Mouse (Mus musculus): ENCODE data around the gene Cdk2. TPM values are rescaled to one million over a fixed set of nuclear protein-coding genes. Genes with fewer than 3 reads are reported as not detected.

The Cdk2 gene
- polyA plus RNA-seq, 1 experiment: 3.9 TPM

- Histone ChIP-seq H3K27ac (ENCODE audit: insufficient read depth, low read length) (no peak overlapping the region), H3K4me3 (replicated peaks; ENCODE audit: insufficient read depth, low read depth, low read length) (no peak overlapping the region), H3K4me1 (ENCODE audit: control insufficient read depth, insufficient read depth, low read length) (no peaks in the 10 kb centered on the region), H3K27me3 (ENCODE audit: control insufficient read depth, insufficient read depth, low read length) (no peaks in the 10 kb centered on the region)
- 36% methylated on average over 9 of the region's 9 CpGs for WGBS
- no peak for DNase-seq
- no peak for TF ChIP-seq POLR2A (IDR thresholded peaks at IDR 0.05; ENCODE audit: borderline replicate concordance, insufficient read depth, low read length)
- TF ChIP-seq CTCF (IDR thresholded peaks at IDR 0.05; ENCODE audit: borderline replicate concordance, insufficient read depth, low read depth, low read length): no peak
These were observed 45.3 kb downstream of the Cdk2 start for GRCm38 (mm10) chr10:128659490-128659889.

GRCm38 (mm10) chr10:128657844-128658243, 47.0 kb downstream of the Cdk2 start:
- 27% methylated on average over 9 of the region's 9 CpGs for WGBS
- H3K27me3 ChIP-seq (ENCODE audit: control insufficient read depth, insufficient read depth, low read length): no peaks in the 10 kb centered on the region
- TF ChIP-seq POLR2A (IDR thresholded peaks at IDR 0.05; ENCODE audit: borderline replicate concordance, insufficient read depth, low read length) (no peak), CTCF (IDR thresholded peaks at IDR 0.05; ENCODE audit: borderline replicate concordance, insufficient read depth, low read depth, low read length) (no peak)
- H3K4me1 ChIP-seq (ENCODE audit: control insufficient read depth, insufficient read depth, low read length): no peaks in the 10 kb centered on the region
- no peak for DNase-seq
- H3K27ac ChIP-seq (ENCODE audit: insufficient read depth, low read length): no peak overlapping the region
- no peak overlapping the region for H3K4me3 ChIP-seq (replicated peaks; ENCODE audit: insufficient read depth, low read depth, low read length)

GRCm38 (mm10) chr10:128656731-128657130, 48.1 kb downstream of the Cdk2 start:
- Histone ChIP-seq H3K27me3 (ENCODE audit: control insufficient read depth, insufficient read depth, low read length) (no peaks in the 10 kb centered on the region), H3K27ac (ENCODE audit: insufficient read depth, low read length) (no peak overlapping the region), H3K4me1 (ENCODE audit: control insufficient read depth, insufficient read depth, low read length) (no peaks in the 10 kb centered on the region), H3K4me3 (replicated peaks; ENCODE audit: insufficient read depth, low read depth, low read length) (no peak overlapping the region)
- no peak for DNase-seq
- no peak for TF ChIP-seq POLR2A (IDR thresholded peaks at IDR 0.05; ENCODE audit: borderline replicate concordance, insufficient read depth, low read length)
- no peak for TF ChIP-seq CTCF (IDR thresholded peaks at IDR 0.05; ENCODE audit: borderline replicate concordance, insufficient read depth, low read depth, low read length)
- WGBS: 93% methylated on average over 1 of the region's 1 CpGs

GRCm38 (mm10) chr10:128655254-128655653, 49.6 kb downstream of the Cdk2 start:
- no peaks in the 10 kb centered on the region for H3K4me1 ChIP-seq (ENCODE audit: control insufficient read depth, insufficient read depth, low read length)
- no peaks in the 10 kb centered on the region for H3K27me3 ChIP-seq (ENCODE audit: control insufficient read depth, insufficient read depth, low read length)
- no peak overlapping the region for H3K27ac ChIP-seq (ENCODE audit: insufficient read depth, low read length)
- whole genome bisulfite sequencing: 92% methylated on average over 3 of the region's 3 CpGs
- DNase-seq: no peak
- no peak overlapping the region for H3K4me3 ChIP-seq (replicated peaks; ENCODE audit: insufficient read depth, low read depth, low read length)
- no peak for TF ChIP-seq CTCF (IDR thresholded peaks at IDR 0.05; ENCODE audit: borderline replicate concordance, insufficient read depth, low read depth, low read length)
- TF ChIP-seq POLR2A (IDR thresholded peaks at IDR 0.05; ENCODE audit: borderline replicate concordance, insufficient read depth, low read length): no peak

- no peak overlapping the region for H3K4me3 ChIP-seq (replicated peaks; ENCODE audit: insufficient read depth, low read depth, low read length)
- no peak for TF ChIP-seq CTCF (IDR thresholded peaks at IDR 0.05; ENCODE audit: borderline replicate concordance, insufficient read depth, low read depth, low read length)
- TF ChIP-seq POLR2A (IDR thresholded peaks at IDR 0.05; ENCODE audit: borderline replicate concordance, insufficient read depth, low read length): no peak
- WGBS: 69% methylated on average over 4 of the region's 4 CpGs
- H3K27me3 ChIP-seq (ENCODE audit: control insufficient read depth, insufficient read depth, low read length): no peaks in the 10 kb centered on the region
- DNase-seq: no peak
- no peak overlapping the region for H3K27ac ChIP-seq (ENCODE audit: insufficient read depth, low read length)
- H3K4me1 ChIP-seq (ENCODE audit: control insufficient read depth, insufficient read depth, low read length): no peaks in the 10 kb centered on the region
These were observed 51.0 kb downstream of the Cdk2 start for GRCm38 (mm10) chr10:128653866-128654265.

Other genes with a start within 250 kb of the Cdk2 start
- 239 and 260 TPM in 2 replicates for gene Smarcc2, start 245.8 kb downstream of the Cdk2 start, polyA plus RNA-seq (2012; rRNA removed)
- 1,381 and 1,434 TPM in 2 replicates for gene Myl6, start 210.9 kb downstream of the Cdk2 start, polyA plus RNA-seq (2012; rRNA removed)
- 28.9 and 36.1 TPM in 2 replicates for gene Myl6b, start 206.3 kb downstream of the Cdk2 start, polyA plus RNA-seq (2012; rRNA removed)
- gene Esyt1, start 179.2 kb downstream of the Cdk2 start, polyA plus RNA-seq (2012; rRNA removed): 36.3 and 37.3 TPM in 2 replicates
- 15.4 and 18.7 TPM in 2 replicates for gene Zc3h10, start 157.3 kb downstream of the Cdk2 start, polyA plus RNA-seq (2012; rRNA removed)
- gene Rpl41, start 155.7 kb downstream of the Cdk2 start, polyA plus RNA-seq (2012; rRNA removed): 1,271 and 1,490 TPM in 2 replicates
- gene Pa2g4, start 139.0 kb downstream of the Cdk2 start, polyA plus RNA-seq (2012; rRNA removed): 69.2 and 73.5 TPM in 2 replicates
- gene Erbb3, start 115.4 kb downstream of the Cdk2 start, polyA plus RNA-seq (2012; rRNA removed): 9.4 and 11.1 TPM in 2 replicates
- gene Rps26, start 78.3 kb downstream of the Cdk2 start, polyA plus RNA-seq (2012; rRNA removed): 303 and 334 TPM in 2 replicates
- 8.5 and 9.6 TPM in 2 replicates for gene Ikzf4, start 59.0 kb downstream of the Cdk2 start, polyA plus RNA-seq (2012; rRNA removed)
- gene Suox, start 31.0 kb downstream of the Cdk2 start, polyA plus RNA-seq (2012; rRNA removed): 15.6 and 17.9 TPM in 2 replicates
- 132 and 133 TPM in 2 replicates for gene Rab5b, start 8.8 kb downstream of the Cdk2 start, polyA plus RNA-seq (2012; rRNA removed)
- gene Pmel, start 836 bp downstream of the Cdk2 start, polyA plus RNA-seq (2012; rRNA removed): 1.00 and 1.5 TPM in 2 replicates
- gene Dgka, start 39.8 kb upstream of the Cdk2 start, polyA plus RNA-seq (2012; rRNA removed): 16.0 and 17.1 TPM in 2 replicates
- 37.2 and 39.7 TPM in 2 replicates for gene Pym1, start 42.9 kb upstream of the Cdk2 start, polyA plus RNA-seq (2012; rRNA removed)
- 0.61 and 0.70 TPM in 2 replicates for gene Mmp19, start 85.9 kb upstream of the Cdk2 start, polyA plus RNA-seq (2012; rRNA removed)
- 22.4 and 24.1 TPM in 2 replicates for gene Dnajc14, start 99.0 kb upstream of the Cdk2 start, polyA plus RNA-seq (2012; rRNA removed)
- gene Tmem198b, start 99.3 kb upstream of the Cdk2 start, polyA plus RNA-seq (2012; rRNA removed): 26.4 and 26.6 TPM in 2 replicates
- 54.5 and 60.2 TPM in 2 replicates for gene Sarnp, start 112.3 kb upstream of the Cdk2 start, polyA plus RNA-seq (2012; rRNA removed)
- 25.7 and 26.0 TPM in 2 replicates for gene Ormdl2, start 116.6 kb upstream of the Cdk2 start, polyA plus RNA-seq (2012; rRNA removed)
- 13.6 and 14.8 TPM in 2 replicates for gene Gdf11, start 186.7 kb upstream of the Cdk2 start, polyA plus RNA-seq (2012; rRNA removed)
- gene Cd63, start 196.0 kb upstream of the Cdk2 start, polyA plus RNA-seq (2012; rRNA removed): 108 and 110 TPM in 2 replicates
- 37.0 and 45.7 TPM in 2 replicates for gene Rdh5, start 217.9 kb upstream of the Cdk2 start, polyA plus RNA-seq (2012; rRNA removed)
- 350 and 357 TPM in 2 replicates for gene Bloc1s1, start 219.0 kb upstream of the Cdk2 start, polyA plus RNA-seq (2012; rRNA removed)
- 96.2 and 106 TPM in 2 replicates for gene Itga7, start 228.8 kb upstream of the Cdk2 start, polyA plus RNA-seq (2012; rRNA removed)

All from cerebellum, adult 2 months (tissue).